Comparison of ENCODE assay signal across 28 mouse cellular contexts in genomic region chr14:47197340-47197739, GRCm38 (mm10). TPM values are rescaled to one million over a fixed set of nuclear protein-coding genes. Genes with fewer than 3 reads are reported as not detected.
DNase-seq lines count a peak whose midpoint lies in the region; ATAC-seq and TF ChIP-seq lines count a peak whose summit lies in the region.
"Had no signal": no experiment of that assay in that cellular context is flagged by ENCODE, and none has a peak within 500 bp of the region (broad histone marks: within the 10 kb centered on the region; RNA-seq: fewer than 3 reads in every experiment).

No protein-coding gene starts in this region.

- no peaks in the 10 kb centered on the region for H3K36me3 ChIP-seq in forebrain, embryonic 16.5 days (ENCODE audit: control insufficient read depth, insufficient read depth)
- H3K36me3 ChIP-seq in forebrain, embryonic 10.5 days (replicated peaks): no peaks in the 10 kb centered on the region
- no peaks in the 10 kb centered on the region for H3K36me3 ChIP-seq in liver, adult 2 months (ENCODE audit: control insufficient read depth, insufficient read depth, low read length)
- no peaks in the 10 kb centered on the region for H3K36me3 ChIP-seq in liver, embryonic 11.5 days (ENCODE audit: control insufficient read depth, insufficient read depth, low read length)
- H3K36me3 ChIP-seq: embryonic facial prominence, embryonic 12.5 days; embryonic facial prominence, embryonic 15.5 days; forebrain, embryonic 15.5 days; G1E; heart, embryonic 12.5 days; heart, embryonic 15.5 days; hindbrain, embryonic 10.5 days; hindbrain, embryonic 13.5 days had no signal

- no peak overlapping the region for H3K9ac ChIP-seq in forebrain, embryonic 16.5 days (replicated peaks; ENCODE audit: low read depth, low read length)
- 0 out of 2 replicates have a peak overlapping the region, but pooled peaks have one; percentile 40 for H3K9ac ChIP-seq in liver, adult 2 months (ENCODE audit: low read depth, low read length)
- no peak overlapping the region for H3K9ac ChIP-seq in liver, embryonic 11.5 days (ENCODE audit: low read depth, low read length)
- H3K9ac ChIP-seq: embryonic facial prominence, embryonic 12.5 days; embryonic facial prominence, embryonic 15.5 days; forebrain, embryonic 15.5 days; heart, embryonic 12.5 days; heart, embryonic 15.5 days; hindbrain, embryonic 13.5 days had no signal

- no peak overlapping the region for H3K27ac ChIP-seq in forebrain, embryonic 16.5 days (ENCODE audit: low read length)
- no peak overlapping the region for H3K27ac ChIP-seq in forebrain, embryonic 10.5 days
- H3K27ac ChIP-seq in layer of hippocampus, adult 2 months: peak overlapping the region; percentile 58; the same call in 1 of the 2 replicates
- H3K27ac ChIP-seq in liver, adult 2 months (replicated peaks; ENCODE audit: insufficient read depth, low read depth, low read length): peak overlapping the region; percentile 59
- H3K27ac ChIP-seq in liver, embryonic 11.5 days (ENCODE audit: low read depth, low read length): no peak overlapping the region
- H3K27ac ChIP-seq: embryonic facial prominence, embryonic 12.5 days; embryonic facial prominence, embryonic 15.5 days; forebrain, embryonic 15.5 days; heart, embryonic 15.5 days; hindbrain, embryonic 10.5 days; hindbrain, embryonic 13.5 days had no signal

- H3K4me1 ChIP-seq in forebrain, embryonic 16.5 days (replicated peaks; ENCODE audit: control insufficient read depth, insufficient read depth, low read length): 0 out of 2 replicates have a peak, but pooled peaks cover 4% of the 10 kb centered on the region
- H3K4me1 ChIP-seq in forebrain, embryonic 10.5 days: no peaks in the 10 kb centered on the region
- H3K4me1 ChIP-seq in liver, adult 2 months (ENCODE audit: control insufficient read depth, insufficient read depth, low read length): peaks cover 7% of the 10 kb centered on the region
- H3K4me1 ChIP-seq in liver, embryonic 11.5 days (replicated peaks; ENCODE audit: control insufficient read depth, insufficient read depth, low read length): no peaks in the 10 kb centered on the region
- H3K4me1 ChIP-seq: embryonic facial prominence, embryonic 12.5 days; embryonic facial prominence, embryonic 15.5 days; heart, embryonic 12.5 days; heart, embryonic 15.5 days; hindbrain, embryonic 10.5 days; hindbrain, embryonic 13.5 days had no signal

- WGBS in forebrain, embryonic 16.5 days: 55% methylated on average over 3 of the region's 3 CpGs
- WGBS in forebrain, embryonic 10.5 days: 91% methylated on average over 3 of the region's 3 CpGs
- WGBS in liver, adult 2 months: 47% methylated on average over 3 of the region's 3 CpGs
- 96% methylated on average over 3 of the region's 3 CpGs for WGBS in liver, embryonic 11.5 days

- TF ChIP-seq CTCF in layer of hippocampus, adult 2 months (conservative IDR thresholded peaks at IDR 0.05): no peak
- TF ChIP-seq CTCF in liver, adult 2 months (IDR thresholded peaks at IDR 0.05; ENCODE audit: low read depth, low read length): no peak

- no peaks in the 10 kb centered on the region for H3K27me3 ChIP-seq in forebrain, embryonic 16.5 days (replicated peaks; ENCODE audit: control insufficient read depth, insufficient read depth, low read length)
- H3K27me3 ChIP-seq in forebrain, embryonic 10.5 days (ENCODE audit: poor library complexity, severe bottlenecking): no peaks in the 10 kb centered on the region
- H3K27me3 ChIP-seq in liver, adult 2 months (ENCODE audit: control insufficient read depth, insufficient read depth, low read length): no peaks in the 10 kb centered on the region
- no peaks in the 10 kb centered on the region for H3K27me3 ChIP-seq in liver, embryonic 11.5 days (replicated peaks; ENCODE audit: control insufficient read depth, insufficient read depth, low read length)
- H3K27me3 ChIP-seq: CH12.LX; embryonic facial prominence, embryonic 12.5 days; embryonic facial prominence, embryonic 15.5 days; forebrain, embryonic 15.5 days; heart, embryonic 12.5 days; heart, embryonic 15.5 days; hindbrain, embryonic 13.5 days had no signal

- no peaks in the 10 kb centered on the region for H3K79me2 ChIP-seq in liver, adult 2 months (ENCODE audit: control insufficient read depth, insufficient read depth, low read length)

- H3K4me2 ChIP-seq in forebrain, embryonic 16.5 days (ENCODE audit: low read length): no peak overlapping the region
- H3K4me2 ChIP-seq in liver, embryonic 11.5 days: no peak overlapping the region
- H3K4me2 ChIP-seq: embryonic facial prominence, embryonic 12.5 days; embryonic facial prominence, embryonic 15.5 days; forebrain, embryonic 15.5 days; heart, embryonic 12.5 days; heart, embryonic 15.5 days; hindbrain, embryonic 13.5 days had no signal

- peak; percentile 89 for ATAC-seq in forebrain, embryonic 16.5 days
- no peak for ATAC-seq in liver, embryonic 11.5 days (replicated peaks; ENCODE audit: low FRiP score)
- ATAC-seq: forebrain, embryonic 15.5 days; intestine, postnatal 0 days; Patski had no signal

- no peak overlapping the region for H3K4me3 ChIP-seq in forebrain, embryonic 16.5 days (replicated peaks; ENCODE audit: low read length)
- no peak overlapping the region for H3K4me3 ChIP-seq in forebrain, embryonic 10.5 days
- no peak overlapping the region; the same call in 1 of the 2 replicates for H3K4me3 ChIP-seq in layer of hippocampus, adult 2 months
- no peak overlapping the region for H3K4me3 ChIP-seq in liver, adult 2 months (ENCODE audit: insufficient read depth, low read depth, low read length)
- H3K4me3 ChIP-seq in liver, embryonic 11.5 days (ENCODE audit: low read depth, low read length): no peak overlapping the region
- H3K4me3 ChIP-seq: embryonic facial prominence, embryonic 12.5 days; embryonic facial prominence, embryonic 15.5 days; forebrain, embryonic 15.5 days; heart, embryonic 12.5 days; heart, embryonic 15.5 days; hindbrain, embryonic 10.5 days; hindbrain, embryonic 13.5 days had no signal

- no peak for TF ChIP-seq POLR2A in liver, adult 2 months (IDR thresholded peaks at IDR 0.05; ENCODE audit: extremely low read depth, insufficient read depth, low read length)

- DNase-seq in forebrain, embryonic 10.5 days (ENCODE audit: extremely low spot score, low spot score): no peak
- peak in 1 of 2 experiments; percentile 68 for DNase-seq in layer of hippocampus, adult 2 months (ENCODE audit: low spot score in 2 of 2)
- no peak for DNase-seq in layer of hippocampus, postnatal 36 days
- DNase-seq in liver, adult 2 months (ENCODE audit: extremely low read depth, low read depth, low spot score): no peak
- DNase-seq in liver, embryonic 11.5 days (ENCODE audit: low spot score): no peak
- no peak for DNase-seq in cerebellum, adult 9-10 months
- DNase-seq: adrenal gland, postnatal 10 days; adrenal gland, postnatal 36 days; B cell, adult 2 months; cerebellum, adult 18-20 months; cerebellum, adult 9-11 months; cerebellum, postnatal 25 days; gastrocnemius, postnatal 25 days; heart, adult 18-20 months; heart, postnatal 10 days; heart, postnatal 36 days had no signal

- no peaks in the 10 kb centered on the region for H3K9me3 ChIP-seq in forebrain, embryonic 16.5 days (ENCODE audit: control insufficient read depth, low read length)
- H3K9me3 ChIP-seq in forebrain, embryonic 10.5 days: no peaks in the 10 kb centered on the region
- no peaks in the 10 kb centered on the region for H3K9me3 ChIP-seq in liver, embryonic 11.5 days (ENCODE audit: control insufficient read depth, low read length)
- H3K9me3 ChIP-seq: embryonic facial prominence, embryonic 12.5 days; embryonic facial prominence, embryonic 15.5 days; forebrain, embryonic 15.5 days; G1E; heart, embryonic 12.5 days; heart, embryonic 15.5 days; hindbrain, embryonic 10.5 days; hindbrain, embryonic 13.5 days had no signal

RNA-seq across cellular contexts. Expression of gene Gch1, which starts 8.1 kb away (rescaled TPM):
- 1.5 and 2.3 TPM in 2 replicates for polyA plus RNA-seq in forebrain, embryonic 16.5 days (2015; fragmentation: Nextera tagmentation; extraction: Ambion mirVana)
- polyA plus RNA-seq in forebrain, embryonic 10.5 days (2016; fragmentation: Nextera tagmentation; extraction: Ambion mirVana): 0.73 and 0.74 TPM in 2 replicates
- 1 to 10 TPM; 1.1 to 1.9 TPM for total RNA-seq in layer of hippocampus, adult 2 months (2021)
- total RNA-seq in layer of hippocampus, postnatal 36 days (2021): 1 to 10 TPM; 1.4 to 1.6 TPM
- total RNA-seq in liver, adult 2 months (2014; rRNA removed): 195 and 200 TPM in 2 replicates
- polyA plus RNA-seq in liver, adult 2 months (2012; rRNA removed): 133 TPM in 2 replicates
- polyA plus RNA-seq in liver, embryonic 11.5 days (2014; fragmentation: Nextera tagmentation; extraction: Ambion mirVana): 3.4 TPM in 2 replicates

Comparison
In these comparisons a context has a peak if more than half of its experiments do, and no peak if none do; other contexts are left out.
1. H3K27ac ChIP-seq: peak in layer of hippocampus, adult 2 months (single experiment) and liver, adult 2 months (single experiment); none in forebrain, embryonic 16.5 days (single experiment), forebrain, embryonic 10.5 days (single experiment) and liver, embryonic 11.5 days (single experiment).
2. RNA of gene Gch1, which starts 8.1 kb away (polyA plus RNA-seq): 133 TPM in liver, adult 2 months; 3.4 TPM in liver, embryonic 11.5 days, 1.5 to 2.3 TPM in forebrain, embryonic 16.5 days and 0.73 to 0.74 TPM in forebrain, embryonic 10.5 days; every median in the first group is over 10 times any median in the second.